Mouse (Mus musculus) fibroblast of lung, adult 2 months (primary cell): Measurements from ENCODE around the gene Zfp280c.
A peak's percentile ranks its signal among the peaks of the same experiment; 100 is the strongest.

Experiments used
- DNase-seq: peaks from one replicate; pipeline ENCODE4 v3.0.0-alpha.2; 2011; ENCODE audit warnings: low read depth

Gene Zfp280c

GRCm38 (mm10) chrX:48594099-48594760 is at the start of gene Zfp280c:
Zfp280c (minus strand) TSS chrX:48594504.
- peak; percentile 24 for DNase-seq

GRCm38 (mm10) chrX:48637032-48637431 is 42.7 kb upstream of the Zfp280c start:
- no peak for DNase-seq

DNA sequence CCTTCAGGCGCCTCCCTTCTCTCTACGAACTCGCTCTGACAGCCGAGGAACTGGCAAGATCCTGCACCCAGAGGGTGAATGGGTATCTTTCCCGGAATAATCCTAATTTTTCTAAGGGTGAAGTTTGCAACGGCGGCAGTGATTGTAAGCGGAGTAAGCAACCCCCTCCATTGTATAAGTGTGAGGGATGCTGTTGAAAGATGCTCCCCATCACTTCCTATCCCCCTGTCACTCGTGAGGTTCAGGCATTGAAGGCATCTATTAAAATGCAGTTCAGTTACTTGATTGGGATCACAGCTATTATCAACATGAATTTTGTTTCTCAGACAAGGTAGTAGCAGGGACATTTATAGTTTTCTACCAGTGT is 29.7 kb upstream of the Zfp280c start:
- no peak for DNase-seq

DNA sequence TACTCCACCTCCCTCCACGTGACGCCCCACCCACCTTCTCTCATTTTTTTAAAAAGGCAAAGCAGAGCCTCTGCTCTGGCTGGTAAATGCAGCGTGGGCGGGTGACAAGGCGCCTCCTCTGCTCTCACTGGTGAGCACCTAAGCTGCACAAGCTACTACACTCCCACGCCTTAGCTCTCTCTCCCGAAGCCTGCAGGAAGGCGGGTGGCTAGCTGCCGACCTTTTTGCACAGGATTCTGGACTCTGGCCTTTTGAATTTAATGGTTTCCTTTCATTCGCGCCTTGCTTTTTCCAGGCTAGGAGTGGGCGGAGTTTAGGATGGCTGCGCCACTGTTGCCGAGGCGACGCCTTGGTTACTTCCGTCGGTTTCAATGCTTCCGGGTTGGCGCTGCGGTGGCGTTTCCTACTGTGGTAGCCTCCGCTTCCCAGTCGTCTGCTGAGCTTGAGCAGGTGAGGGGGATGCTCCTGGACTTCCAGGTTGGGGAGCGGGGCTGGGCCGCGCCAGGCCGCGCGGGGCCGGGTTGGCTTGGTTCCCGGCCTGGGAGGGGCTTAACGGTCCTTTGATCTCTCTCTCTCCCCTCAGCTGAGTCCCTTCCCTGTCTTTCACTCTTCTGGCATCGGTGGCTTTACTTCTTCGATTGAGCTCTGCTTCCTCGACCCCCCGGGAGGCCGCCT is 29.2 kb upstream of the Zfp280c start, which contains the start of gene Slc25a14:
Gene Slc25a14 (plus strand): TSS at position 35 of the 675 bp plus-strand sequence.
- DNase-seq: peak; percentile 57

- no peak for DNase-seq
Measured at GRCm38 (mm10) chrX:48623049-48623378, 28.7 kb upstream of the Zfp280c start.

- DNase-seq: no peak
Measured at GRCm38 (mm10) chrX:48604872-48605271, 10.6 kb upstream of the Zfp280c start.

DNA sequence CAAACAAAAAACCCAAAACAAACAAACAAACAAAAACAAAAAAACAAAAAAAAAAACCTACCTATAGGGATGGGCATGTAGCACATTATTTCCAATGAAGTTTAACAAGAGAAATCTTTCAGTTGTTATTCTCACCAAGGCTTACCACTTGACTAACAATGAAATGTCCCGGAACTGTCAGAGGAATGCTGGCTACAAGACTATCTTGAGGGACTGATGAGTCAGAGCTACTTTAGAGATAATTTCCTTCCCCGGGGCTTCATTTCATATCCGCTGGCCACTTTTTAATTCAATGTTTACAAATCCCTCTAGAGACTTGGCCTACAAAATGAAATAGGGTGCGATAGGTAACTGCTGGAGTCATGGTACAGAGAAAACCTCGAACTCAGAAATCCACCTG is 2.6 kb upstream of the Zfp280c start:
- no peak for DNase-seq

- DNase-seq: no peak
Measured at GRCm38 (mm10) chrX:48596053-48596452, 1.7 kb upstream of the Zfp280c start.

GRCm38 (mm10) chrX:48593721-48594098 is 594 bp downstream of the Zfp280c start:
- no peak for DNase-seq

GRCm38 (mm10) chrX:48583332-48583731 is 11.0 kb downstream of the Zfp280c start:
- DNase-seq: no peak

DNA sequence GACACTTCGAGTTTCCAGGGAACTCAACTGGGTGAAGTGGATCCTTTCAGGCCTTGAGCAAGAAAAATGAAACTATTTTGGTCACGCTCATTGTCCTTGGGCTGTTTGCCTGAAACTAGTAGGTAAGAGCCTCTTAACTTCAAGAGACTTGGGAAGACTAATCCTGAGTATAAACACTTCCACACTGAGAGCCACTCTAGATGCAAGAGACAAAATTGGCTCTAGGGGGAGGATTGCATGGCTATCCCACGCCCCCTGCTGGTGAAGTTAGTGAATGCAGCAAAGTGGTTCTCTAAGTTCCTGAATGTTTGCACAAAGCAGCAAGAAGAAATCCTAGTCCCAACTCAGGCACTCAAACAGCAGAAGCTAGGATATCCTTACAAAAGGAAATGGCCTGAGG is 62.1 kb downstream of the Zfp280c start:
- DNase-seq: peak; percentile 27

- DNase-seq: peak; percentile 17
Measured at GRCm38 (mm10) chrX:48526435-48526834, 67.9 kb downstream of the Zfp280c start.

GRCm38 (mm10) chrX:48525866-48526265 is 68.4 kb downstream of the Zfp280c start:
- peak; percentile 17 for DNase-seq

DNA sequence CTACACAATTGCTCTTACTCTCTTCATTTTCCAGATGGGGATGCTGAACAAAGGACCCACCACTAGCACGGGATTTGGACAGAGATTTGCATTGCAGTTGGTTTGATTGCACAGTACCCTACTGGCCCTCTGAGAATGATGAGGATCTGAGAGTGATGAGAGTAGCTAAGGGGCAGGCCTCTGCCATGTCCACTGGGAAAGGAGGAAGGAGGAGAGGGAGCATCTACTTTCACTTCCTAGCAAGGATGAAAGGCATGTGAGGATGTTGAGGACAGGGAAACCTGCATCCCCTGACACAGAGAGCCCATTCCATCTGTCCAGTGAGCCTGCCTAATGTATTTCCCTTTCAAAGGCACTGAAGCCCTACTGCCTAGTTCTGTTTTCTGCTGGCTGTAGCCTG is 69.0 kb downstream of the Zfp280c start:
- DNase-seq: no peak

DNA sequence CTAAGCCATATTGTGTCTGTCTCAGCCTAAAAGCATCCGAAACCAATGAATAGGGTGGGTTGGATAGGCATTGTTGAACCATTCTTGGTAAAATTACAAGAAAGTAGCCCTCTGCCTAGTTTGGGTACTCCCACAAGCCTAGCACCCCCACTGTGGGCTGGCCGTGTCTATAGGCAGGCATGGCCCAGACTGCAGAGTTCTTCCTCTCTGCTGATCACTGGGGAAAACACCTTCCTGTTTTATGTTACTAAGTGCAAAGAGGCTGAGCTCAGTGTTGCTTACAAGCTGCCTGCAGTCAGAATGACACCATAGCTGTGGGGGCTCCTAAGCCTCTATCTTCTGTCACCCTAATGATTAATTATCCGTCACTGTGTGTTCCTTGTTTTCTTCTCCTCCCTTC is 70.8 kb downstream of the Zfp280c start:
- DNase-seq: no peak

- no peak for DNase-seq
Measured at GRCm38 (mm10) chrX:48521651-48522050, 72.7 kb downstream of the Zfp280c start.

GRCm38 (mm10) chrX:48519549-48520085 is 74.7 kb downstream of the Zfp280c start:
- no peak for DNase-seq

GRCm38 (mm10) chrX:48518808-48519548 is 75.3 kb downstream of the Zfp280c start, which contains the start of gene Rab33a:
Rab33a (plus strand) TSS chrX:48519285.
- DNase-seq: no peak

DNA sequence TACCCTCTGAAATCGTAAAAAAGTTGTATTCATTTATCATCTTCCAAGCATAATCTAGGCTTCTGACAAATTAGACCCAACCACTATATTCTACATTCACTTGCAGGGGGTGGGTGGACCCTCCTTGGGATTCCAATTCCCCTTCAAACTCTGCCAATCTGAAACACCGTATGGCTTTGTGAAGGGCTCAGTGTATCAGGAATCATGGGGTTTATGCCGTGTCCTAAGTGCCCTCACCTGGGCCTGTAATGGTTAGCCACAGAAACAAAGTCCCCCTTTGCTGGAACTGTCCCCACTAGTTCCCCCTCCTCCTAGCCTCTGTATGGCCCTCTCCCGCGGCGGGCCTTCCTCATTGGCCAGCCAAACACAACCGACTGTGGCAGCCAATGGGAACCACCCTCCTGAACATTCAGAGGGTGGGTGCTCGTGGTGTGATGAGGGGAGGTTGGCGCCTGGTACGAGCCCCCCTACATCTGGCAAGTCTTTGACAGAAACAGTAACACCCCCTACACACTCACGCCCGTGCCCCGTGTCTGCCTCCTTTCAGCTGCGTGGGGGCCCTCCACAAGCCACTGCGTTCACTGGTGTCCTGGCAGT is 76.0 kb downstream of the Zfp280c start:
- no peak for DNase-seq

GRCm38 (mm10) chrX:48513824-48514223 is 80.5 kb downstream of the Zfp280c start:
- peak; percentile 14 for DNase-seq

GRCm38 (mm10) chrX:48513166-48513807 is 81.0 kb downstream of the Zfp280c start, which contains the start of gene Aifm1:
Aifm1 (minus strand) TSS chrX:48513563.
- DNase-seq: peak; percentile 86

- DNase-seq: no peak
Measured at GRCm38 (mm10) chrX:48493763-48494162, 100.5 kb downstream of the Zfp280c start.
